20 mouse cellular contexts compared by ENCODE assay signal in genomic region chr6:142715026-142715425, GRCm38 (mm10). TPM values are rescaled to one million over a fixed set of nuclear protein-coding genes. Genes with fewer than 3 reads are reported as not detected.
DNase-seq lines count a peak whose midpoint lies in the region; ATAC-seq and TF ChIP-seq lines count a peak whose summit lies in the region.
"Had no signal": no experiment of that assay in that cellular context is flagged by ENCODE, and none has a peak within 500 bp of the region (broad histone marks: within the 10 kb centered on the region; RNA-seq: fewer than 3 reads in every experiment).

No protein-coding gene starts in this region.

- peak; percentile 49 for DNase-seq in lung, embryonic 14.5 days
- peak; percentile 35 to 36 for DNase-seq in lung, postnatal 4 days
- no peak for DNase-seq in yolk sac, embryonic 10.5 days (ENCODE audit: low spot score)
- no peak for DNase-seq in spleen, adult 12 weeks (ENCODE audit: low spot score)
- DNase-seq: adrenal gland, postnatal 36 days; cerebellum, adult 2 months; kidney, postnatal 14 days; right cerebral cortex, adult 18-20 months; thymus, postnatal 36 days had no signal

- TF ChIP-seq CTCF in intestine, postnatal 0 days (IDR thresholded peaks at IDR 0.05; ENCODE audit: low read depth) = no peak
- no peak for TF ChIP-seq CTCF in bone marrow macrophage, adult 2 months (IDR thresholded peaks at IDR 0.05; ENCODE audit: low read depth, low read length)
- no peak for TF ChIP-seq CTCF in lung, embryonic 14.5 days (IDR thresholded peaks at IDR 0.05; ENCODE audit: low read depth)

- no peak overlapping the region for H3K4me2 ChIP-seq in intestine, embryonic 15.5 days (replicated peaks)
- H3K4me2 ChIP-seq in intestine, postnatal 0 days (replicated peaks; ENCODE audit: low read depth) = no peak overlapping the region
- H3K4me2 ChIP-seq in lung, embryonic 14.5 days = no peak overlapping the region
- H3K4me2 ChIP-seq: hindbrain, embryonic 14.5 days; liver, embryonic 12.5 days; midbrain, embryonic 11.5 days had no signal

- H3K9me3 ChIP-seq in intestine, embryonic 15.5 days = no peaks in the 10 kb centered on the region
- no peaks in the 10 kb centered on the region for H3K9me3 ChIP-seq in intestine, postnatal 0 days (ENCODE audit: control insufficient read depth)
- no peaks in the 10 kb centered on the region for H3K9me3 ChIP-seq in lung, embryonic 14.5 days (ENCODE audit: low read depth, low read length)
- H3K9me3 ChIP-seq: embryonic facial prominence, embryonic 10.5 days; limb, embryonic 10.5 days; liver, embryonic 12.5 days had no signal

- no peak for TF ChIP-seq POLR2A in bone marrow macrophage, adult 2 months (IDR thresholded peaks at IDR 0.05; ENCODE audit: borderline replicate concordance, low read depth, low read length)

- peaks cover 11% of the 10 kb centered on the region; the same call in 1 of the 2 replicates for H3K4me1 ChIP-seq in intestine, embryonic 15.5 days (replicated peaks)
- H3K4me1 ChIP-seq in intestine, postnatal 0 days (replicated peaks; ENCODE audit: control insufficient read depth, insufficient read depth, low read length) = no peaks in the 10 kb centered on the region
- H3K4me1 ChIP-seq in bone marrow macrophage, adult 2 months (ENCODE audit: control insufficient read depth, insufficient read depth, low read length) = peaks cover 5% of the 10 kb centered on the region
- 0 out of 2 replicates have a peak, but pooled peaks cover 3% of the 10 kb centered on the region for H3K4me1 ChIP-seq in lung, embryonic 14.5 days (ENCODE audit: insufficient read depth)
- H3K4me1 ChIP-seq: embryonic facial prominence, embryonic 10.5 days; limb, embryonic 10.5 days; liver, embryonic 12.5 days had no signal

- 55% methylated on average over 8 of the region's 8 CpGs for WGBS in intestine, embryonic 15.5 days
- WGBS in intestine, postnatal 0 days = 59% methylated on average over 8 of the region's 8 CpGs
- 32% methylated on average over 8 of the region's 8 CpGs for WGBS in lung, embryonic 14.5 days

- ATAC-seq in intestine, embryonic 15.5 days = peak; percentile 27; the same call in 1 of the 2 replicates
- ATAC-seq in intestine, postnatal 0 days = no peak
- ATAC-seq in lung, embryonic 14.5 days (ENCODE audit: insufficient read depth) = no peak
- ATAC-seq: liver, embryonic 12.5 days had no signal

- no peaks in the 10 kb centered on the region for H3K36me3 ChIP-seq in intestine, embryonic 15.5 days
- no peaks in the 10 kb centered on the region for H3K36me3 ChIP-seq in intestine, postnatal 0 days (ENCODE audit: control insufficient read depth, insufficient read depth)
- no peaks in the 10 kb centered on the region for H3K36me3 ChIP-seq in lung, embryonic 14.5 days (ENCODE audit: insufficient read depth)
- H3K36me3 ChIP-seq: embryonic facial prominence, embryonic 10.5 days; limb, embryonic 10.5 days; liver, embryonic 12.5 days had no signal

- H3K9ac ChIP-seq in intestine, embryonic 15.5 days = no peak overlapping the region
- no peak overlapping the region for H3K9ac ChIP-seq in intestine, postnatal 0 days (ENCODE audit: low read depth, low read length)
- H3K9ac ChIP-seq in lung, embryonic 14.5 days = no peak overlapping the region
- H3K9ac ChIP-seq: hindbrain, embryonic 14.5 days; liver, embryonic 12.5 days had no signal

- 0 out of 2 replicates have a peak overlapping the region, but pooled peaks have one; percentile 48 for H3K27ac ChIP-seq in intestine, embryonic 15.5 days
- H3K27ac ChIP-seq in intestine, postnatal 0 days (ENCODE audit: low read depth, low read length) = no peak overlapping the region; the same call in 1 of the 2 replicates
- H3K27ac ChIP-seq in bone marrow macrophage, adult 2 months (ENCODE audit: insufficient read depth, low read depth, low read length) = peak overlapping the region; percentile 2; the same call in 1 of the 2 replicates
- no peak overlapping the region for H3K27ac ChIP-seq in lung, embryonic 14.5 days (ENCODE audit: low read depth)
- H3K27ac ChIP-seq: embryonic facial prominence, embryonic 10.5 days; hindbrain, embryonic 14.5 days; layer of hippocampus, adult 2 months; left cerebral cortex, adult 2 months; limb, embryonic 10.5 days; liver, embryonic 12.5 days; macrophage had no signal

- no peaks in the 10 kb centered on the region for H3K27me3 ChIP-seq in intestine, embryonic 15.5 days (replicated peaks)
- no peaks in the 10 kb centered on the region for H3K27me3 ChIP-seq in intestine, postnatal 0 days (replicated peaks; ENCODE audit: control insufficient read depth, insufficient read depth, low read length)
- no peaks in the 10 kb centered on the region for H3K27me3 ChIP-seq in lung, embryonic 14.5 days (ENCODE audit: insufficient read depth, low read length)
- H3K27me3 ChIP-seq: liver, embryonic 12.5 days had no signal

- H3K4me3 ChIP-seq in intestine, embryonic 15.5 days (replicated peaks) = no peak overlapping the region
- H3K4me3 ChIP-seq in intestine, postnatal 0 days (ENCODE audit: low read depth, low read length) = no peak overlapping the region
- no peak overlapping the region for H3K4me3 ChIP-seq in bone marrow macrophage, adult 2 months (ENCODE audit: insufficient read depth, low read length)
- H3K4me3 ChIP-seq in lung, embryonic 14.5 days (ENCODE audit: low read depth, low read length) = no peak overlapping the region
- H3K4me3 ChIP-seq: embryonic facial prominence, embryonic 10.5 days; layer of hippocampus, adult 2 months; left cerebral cortex, adult 2 months; limb, embryonic 10.5 days; liver, embryonic 12.5 days had no signal

RNA-seq across cellular contexts. Expression of gene Abcc9, which starts 12.9 kb away (rescaled TPM):
- polyA plus RNA-seq in intestine, embryonic 15.5 days (2015; fragmentation: Nextera tagmentation; extraction: Ambion mirVana) = 9.6 and 10.0 TPM in 2 replicates
- polyA plus RNA-seq in intestine, postnatal 0 days (2015; fragmentation: Nextera tagmentation; extraction: Ambion mirVana) = 5.0 and 5.1 TPM in 2 replicates
- polyA plus RNA-seq in bone marrow macrophage, adult 2 months (2012; ENCODE audit: insufficient read depth, insufficient read length, missing spikeins) = not detected in 2 replicates
- 4.9 and 6.3 TPM in 2 replicates for polyA plus RNA-seq in lung, embryonic 14.5 days (2014; fragmentation: Nextera tagmentation; extraction: Ambion mirVana)
- polyA plus RNA-seq: macrophage had no signal

RNA-seq across cellular contexts. Expression of gene Cmas, which starts 41.5 kb away (rescaled TPM):
- polyA plus RNA-seq in intestine, embryonic 15.5 days (2015; fragmentation: Nextera tagmentation; extraction: Ambion mirVana) = 135 and 141 TPM in 2 replicates
- polyA plus RNA-seq in intestine, postnatal 0 days (2015; fragmentation: Nextera tagmentation; extraction: Ambion mirVana) = 130 and 131 TPM in 2 replicates
- 62.1 and 66.9 TPM in 2 replicates for polyA plus RNA-seq in bone marrow macrophage, adult 2 months (2012; ENCODE audit: insufficient read depth, insufficient read length, missing spikeins)
- polyA plus RNA-seq in lung, embryonic 14.5 days (2014; fragmentation: Nextera tagmentation; extraction: Ambion mirVana) = 71.1 and 71.8 TPM in 2 replicates

Comparison
In these comparisons a context has a peak if more than half of its experiments do, and no peak if none do; other contexts are left out.
1. H3K27ac ChIP-seq: peak in intestine, embryonic 15.5 days (single experiment) and bone marrow macrophage, adult 2 months (single experiment); none in intestine, postnatal 0 days (single experiment) and lung, embryonic 14.5 days (single experiment).
2. DNase-seq: peak in lung, embryonic 14.5 days (single experiment) and lung, postnatal 4 days (2 of 2); none in yolk sac, embryonic 10.5 days (single experiment) and spleen, adult 12 weeks (single experiment).